6 mouse cellular contexts compared by ENCODE assay signal in genomic region chr6:91958015-91958414, GRCm38 (mm10). TPM values are rescaled to one million over a fixed set of nuclear protein-coding genes. Genes with fewer than 3 reads are reported as not detected.
DNase-seq lines count a peak whose midpoint lies in the region; ATAC-seq lines count a peak whose summit lies in the region.
"Not testable (repeated sequence)": the region's sequence is repeated elsewhere in the genome, so short reads cannot be mapped to it uniquely, and the experiment has no call there.
"Had no signal": no experiment of that assay in that cellular context is flagged by ENCODE, and none has a peak within 500 bp of the region (broad histone marks: within the 10 kb centered on the region; RNA-seq: fewer than 3 reads in every experiment).

No protein-coding gene starts in this region.

- not testable (repeated sequence) for H3K9ac ChIP-seq in intestine, embryonic 15.5 days; intestine, embryonic 16.5 days (ENCODE audit: low read depth, low read length)

- WGBS in intestine, embryonic 15.5 days = 15% methylated on average over 2 of the region's 8 CpGs
- 7% methylated on average over 3 of the region's 8 CpGs for WGBS in intestine, embryonic 16.5 days

- not testable (repeated sequence) for H3K36me3 ChIP-seq in intestine, embryonic 15.5 days; intestine, embryonic 16.5 days (ENCODE audit: control insufficient read depth, insufficient read depth, low read length)

- not testable (repeated sequence) for H3K9me3 ChIP-seq in intestine, embryonic 15.5 days; intestine, embryonic 16.5 days (ENCODE audit: control insufficient read depth, low read length)

- not testable (repeated sequence) for H3K4me3 ChIP-seq in intestine, embryonic 15.5 days (replicated peaks); intestine, embryonic 16.5 days (ENCODE audit: low read length)

- H3K27ac ChIP-seq in intestine, embryonic 15.5 days; intestine, embryonic 16.5 days (ENCODE audit: low read length): not testable (repeated sequence)

- ATAC-seq in intestine, embryonic 15.5 days = peak; percentile 68
- peak; percentile 68 for ATAC-seq in intestine, embryonic 16.5 days

- not testable (repeated sequence) for H3K4me1 ChIP-seq in intestine, embryonic 15.5 days (replicated peaks); intestine, embryonic 16.5 days (ENCODE audit: control insufficient read depth, insufficient read depth, low read length)

- H3K27me3 ChIP-seq in intestine, embryonic 15.5 days (replicated peaks); intestine, embryonic 16.5 days (replicated peaks; ENCODE audit: control insufficient read depth, insufficient read depth, low read length): not testable (repeated sequence)

- DNase-seq in ES-CJ7 (ENCODE audit: low read depth, low spot score) = peak; percentile 35
- DNase-seq in R1 (ENCODE audit: low read depth, low spot score) = peak; percentile 38
- peak; percentile 24 for DNase-seq in ZHBTc4 (ENCODE audit: low read depth, low spot score)

- not testable (repeated sequence) for H3K4me2 ChIP-seq in intestine, embryonic 15.5 days (replicated peaks); intestine, embryonic 16.5 days (ENCODE audit: low read depth, low read length)

RNA-seq across cellular contexts. Expression of gene Fgd5, which starts 20.7 kb away (rescaled TPM):
- polyA plus RNA-seq in intestine, embryonic 15.5 days (2015; fragmentation: Nextera tagmentation; extraction: Ambion mirVana) = 6.7 and 7.0 TPM in 2 replicates
- 6.0 and 6.5 TPM in 2 replicates for polyA plus RNA-seq in intestine, embryonic 16.5 days (2015; fragmentation: Nextera tagmentation; extraction: Ambion mirVana)
- polyA plus RNA-seq: C2C12 had no signal

RNA-seq across cellular contexts. Expression of gene 4930590J08Rik, which starts 55.4 kb away (rescaled TPM):
- polyA plus RNA-seq in intestine, embryonic 15.5 days (2015; fragmentation: Nextera tagmentation; extraction: Ambion mirVana) = 0.09 and 0.13 TPM in 2 replicates
- polyA plus RNA-seq in intestine, embryonic 16.5 days (2015; fragmentation: Nextera tagmentation; extraction: Ambion mirVana) = 0.17 and 0.20 TPM in 2 replicates
